Mouse (Mus musculus) brain, embryonic 14.5 days (tissue): ENCODE measurements around the gene Majin. TPM values are rescaled to one million over a fixed set of nuclear protein-coding genes. Genes with fewer than 3 reads are reported as not detected.

ENCODE experiments used
- DNase-seq: peaks from one replicate; pipeline ENCODE4 v3.0.0-alpha.2; 2011; ENCODE audit warnings: low read depth
- CTCF ChIP-seq: fragments of 200-500 bp; IDR thresholded peaks from 2 replicates; pipeline ENCODE4 v1.5.1; 2012; ENCODE audit warnings: inconsistent platforms, mild to moderate bottlenecking, moderate library complexity, borderline replicate concordance; ENCODE audit not compliant: insufficient read depth, insufficient read length; ENCODE audit errors: extremely low read depth
- POLR2A ChIP-seq: fragments of 200-500 bp; IDR thresholded peaks from 2 replicates; pipeline ENCODE4 v1.6.1; 2012; ENCODE audit warnings: mild to moderate bottlenecking, inconsistent platforms, borderline replicate concordance; ENCODE audit not compliant: poor library complexity, insufficient read depth, insufficient read length, severe bottlenecking; ENCODE audit errors: extremely low read depth
- polyA plus RNA-seq: library from polyadenylated mRNA; depleted of rRNA; stranded (reverse); fragments of >200 nt; gene quantifications from 2 replicates; pipeline ENCODE4 v1.2.3, GENCODE M21; 2012

Gene Majin
- polyA plus RNA-seq, 1 experiment = not detected

GRCm38 (mm10) chr19:6241274-6242107, 57.3 kb downstream of the Majin start, which contains the start of gene Atg2a:
Atg2a (plus strand) TSS chr19:6241668.
- TF ChIP-seq POLR2A = peak; percentile 55; the same call in 1 of the 2 replicates
- TF ChIP-seq CTCF = no peak
- DNase-seq = peak; percentile 100

- DNase-seq = peak; percentile 15
Measured at GRCm38 (mm10) chr19:6242281-6242680, 58.1 kb downstream of the Majin start.

GRCm38 (mm10) chr19:6243226-6243625, 59.0 kb downstream of the Majin start:
- no peak for DNase-seq
- TF ChIP-seq POLR2A (no peak), CTCF (no peak)

More at GRCm38 (mm10) chr19:6242281-6242680, 58.1 kb downstream of the Majin start:
- TF ChIP-seq CTCF (no peak), POLR2A (no peak)

GRCm38 (mm10) chr19:6245806-6246205, 61.6 kb downstream of the Majin start:
- TF ChIP-seq POLR2A = no peak
- no peak for TF ChIP-seq CTCF
- no peak for DNase-seq

GRCm38 (mm10) chr19:6247526-6248300, 63.5 kb downstream of the Majin start:
- TF ChIP-seq CTCF (no peak), POLR2A (no peak)
- no peak for DNase-seq

- DNase-seq = no peak
- TF ChIP-seq CTCF = no peak
- no peak for TF ChIP-seq POLR2A
Measured at GRCm38 (mm10) chr19:6253021-6253420, 68.8 kb downstream of the Majin start.

GRCm38 (mm10) chr19:6260428-6260827, 76.2 kb downstream of the Majin start:
- TF ChIP-seq POLR2A (no peak), CTCF (peak; percentile 38; the same call in 1 of the 2 replicates)
- peak; percentile 16 for DNase-seq

- DNase-seq = no peak
- TF ChIP-seq POLR2A (no peak), CTCF (peak; percentile 46; the same call in 1 of the 2 replicates)
Measured at GRCm38 (mm10) chr19:6260946-6261345, 76.8 kb downstream of the Majin start.

GRCm38 (mm10) chr19:6261379-6261778, 77.2 kb downstream of the Majin start:
- DNase-seq = no peak

GRCm38 (mm10) chr19:6262222-6262621, 78.0 kb downstream of the Majin start:
- peak; percentile 87 for TF ChIP-seq CTCF
- no peak for TF ChIP-seq POLR2A
- peak; percentile 58 for DNase-seq

More at GRCm38 (mm10) chr19:6261379-6261778, 77.2 kb downstream of the Majin start:
- no peak for TF ChIP-seq POLR2A

- TF ChIP-seq CTCF (no peak), POLR2A (no peak)
Measured at GRCm38 (mm10) chr19:6262839-6263433, 78.7 kb downstream of the Majin start.

GRCm38 (mm10) chr19:6264200-6264599, 80.0 kb downstream of the Majin start:
- no peak for DNase-seq
- TF ChIP-seq POLR2A = no peak
- TF ChIP-seq CTCF = no peak

More at GRCm38 (mm10) chr19:6262839-6263433, 78.7 kb downstream of the Majin start:
- DNase-seq = no peak

GRCm38 (mm10) chr19:6264945-6265344, 80.8 kb downstream of the Majin start:
- TF ChIP-seq CTCF (no peak), POLR2A (no peak)
- no peak for DNase-seq
